Mouse (Mus musculus): Measurements from ENCODE around the gene Parp6.

Gene Parp6

GRCm38 (mm10) chr9:59655958-59656634 is 39.0 kb downstream of the Parp6 start, which contains the start of gene Pkm:
TSS of gene Pkm (plus strand) at chr9:59656368.
- peak; percentile 94 to 96 for DNase-seq (ENCODE audit: low spot score in 2 of 2)

- peak; percentile 52 to 54 for DNase-seq (ENCODE audit: low spot score in 2 of 2)
Observed at GRCm38 (mm10) chr9:59656635-59657617, 39.8 kb downstream of the Parp6 start.

- DNase-seq (ENCODE audit: low spot score in 2 of 2), result no peak
Observed at GRCm38 (mm10) chr9:59658146-59658545, 41.1 kb downstream of the Parp6 start.

GRCm38 (mm10) chr9:59659036-59660026 is 42.2 kb downstream of the Parp6 start:
- peak; percentile 42 to 53 for DNase-seq (ENCODE audit: low spot score in 2 of 2)

GRCm38 (mm10) chr9:59660421-59660820 is 43.3 kb downstream of the Parp6 start:
- DNase-seq (ENCODE audit: low spot score in 2 of 2), result no peak

- no peak for DNase-seq (ENCODE audit: low spot score in 2 of 2)
Observed at GRCm38 (mm10) chr9:59661298-59661975, 44.4 kb downstream of the Parp6 start.

GRCm38 (mm10) chr9:59663226-59663625 is 46.1 kb downstream of the Parp6 start:
- DNase-seq (ENCODE audit: low spot score in 2 of 2), result no peak

- no peak for DNase-seq (ENCODE audit: low spot score in 2 of 2)
Observed at GRCm38 (mm10) chr9:59663957-59664356, 46.9 kb downstream of the Parp6 start.

- no peak for DNase-seq (ENCODE audit: low spot score in 2 of 2)
Observed at GRCm38 (mm10) chr9:59664664-59665256, 47.7 kb downstream of the Parp6 start.

GRCm38 (mm10) chr9:59666016-59666415 is 48.9 kb downstream of the Parp6 start:
- DNase-seq (ENCODE audit: low spot score in 2 of 2), result no peak

- DNase-seq (ENCODE audit: low spot score in 2 of 2), result no peak
Observed at GRCm38 (mm10) chr9:59666813-59667212, 49.7 kb downstream of the Parp6 start.

GRCm38 (mm10) chr9:59667250-59667649 is 50.2 kb downstream of the Parp6 start:
- DNase-seq (ENCODE audit: low spot score in 2 of 2), result no peak

GRCm38 (mm10) chr9:59667904-59668303 is 50.8 kb downstream of the Parp6 start:
- peak in 1 of 2 experiments; percentile 49 for DNase-seq (ENCODE audit: low spot score in 2 of 2)

GRCm38 (mm10) chr9:59668473-59668872 is 51.4 kb downstream of the Parp6 start:
- DNase-seq (ENCODE audit: low spot score in 2 of 2), result no peak

- no peak for DNase-seq (ENCODE audit: low spot score in 2 of 2)
Observed at GRCm38 (mm10) chr9:59669172-59669571, 52.1 kb downstream of the Parp6 start.

- DNase-seq (ENCODE audit: low spot score in 2 of 2), result no peak
Observed at GRCm38 (mm10) chr9:59672195-59672894, 55.3 kb downstream of the Parp6 start.

- DNase-seq (ENCODE audit: low spot score in 2 of 2), result no peak
Observed at GRCm38 (mm10) chr9:59673427-59673826, 56.3 kb downstream of the Parp6 start.

- no peak for DNase-seq (ENCODE audit: low spot score in 2 of 2)
Observed at GRCm38 (mm10) chr9:59675598-59675997, 58.5 kb downstream of the Parp6 start.

- no peak for DNase-seq (ENCODE audit: low spot score in 2 of 2)
Observed at GRCm38 (mm10) chr9:59678313-59678712, 61.2 kb downstream of the Parp6 start.
